Mouse (Mus musculus) neural tube, embryonic 14.5 days (tissue): Measurements from ENCODE around the gene Mier2. TPM values are rescaled to one million over a fixed set of nuclear protein-coding genes. Genes with fewer than 3 reads are reported as not detected.
A peak's percentile ranks its signal among the peaks of the same experiment; 100 is the strongest.

Source experiments
- ATAC-seq: fragments of 200-750 bp; cut with Nextera tagmentation; 2 replicates; pipeline ENCODE4 v1.8.0; 2017; ENCODE audit warnings: low read depth, mild to moderate bottlenecking, moderate TSS enrichment, moderate library complexity
- H3K27ac ChIP-seq: fragments of 300-500 bp; sonication (generic); 2 replicates; pipeline ENCODE4 v1.5.1; 2014; ENCODE audit warnings: low read depth, mild to moderate bottlenecking, control low read depth, low read length, moderate library complexity, mixed read lengths
- H3K27me3 ChIP-seq: fragments of 300-500 bp; sonication (generic); 2 replicates; pipeline ENCODE4 v1.6.1; 2014; ENCODE audit warnings: low read length; ENCODE audit not compliant: control insufficient read depth, insufficient read depth
- H3K36me3 ChIP-seq: fragments of 300-500 bp; sonication (generic); 2 replicates; pipeline ENCODE4 v1.6.1; 2014; ENCODE audit warnings: low read length, mixed read lengths; ENCODE audit not compliant: control insufficient read depth, insufficient read depth
- H3K4me1 ChIP-seq: fragments of 300-500 bp; sonication (generic); 2 replicates; pipeline ENCODE4 v1.6.1; 2014; ENCODE audit warnings: low read length; ENCODE audit not compliant: control insufficient read depth, insufficient read depth
- H3K4me2 ChIP-seq: fragments of 300-500 bp; sonication (generic); 2 replicates; pipeline ENCODE4 v1.6.1; 2014; ENCODE audit warnings: mild to moderate bottlenecking, low read depth, low read length, control low read depth
- H3K4me3 ChIP-seq: fragments of 300-500 bp; sonication (generic); 2 replicates; pipeline ENCODE4 v1.5.1; 2014; ENCODE audit warnings: low read depth, low read length, control low read depth, mixed read lengths
- H3K9ac ChIP-seq: fragments of 300-500 bp; sonication (generic); replicated peaks from 2 replicates; pipeline ENCODE4 v1.6.1; 2014; ENCODE audit warnings: low read depth, mild to moderate bottlenecking, control low read depth, low read length, mixed read lengths
- H3K9me3 ChIP-seq: fragments of 300-500 bp; sonication (generic); 2 replicates; pipeline ENCODE4 v1.6.1; 2016; ENCODE audit warnings: low read length; ENCODE audit not compliant: control insufficient read depth
- WGBS: fragments of 180-500 bp; shearing (Covaris S2); extraction: QIAGEN DNeasy Blood & Tissue Kit; methylation state at CpG from one replicate; pipeline ENCODE4 v1.1.7; 2014; 5-methylcytosine and 5-hydroxymethylcytosine counted together
- polyA plus RNA-seq: library from polyadenylated mRNA; unstranded; fragments of >200 nt; fragmentation: Nextera tagmentation; extraction: Ambion mirVana; gene quantifications from 2 replicates; pipeline ENCODE4 v1.2.1, GENCODE M21; 2014

Gene Mier2
- polyA plus RNA-seq, 1 experiment from 2014 or later: 59.9 TPM

GRCm38 (mm10) chr10:79533126-79533911 lies 21.7 kb downstream of the Mier2 start, which contains the start of gene Plpp2:
TSS of gene Plpp2 (minus strand) at chr10:79533796.
- H3K4me1 ChIP-seq: 0 out of 2 replicates have a peak, but pooled peaks cover 3% of the 10 kb centered on the region
- peak within 1 kb of the TSS; percentile 49 for H3K4me3 ChIP-seq
- peak; percentile 61 for ATAC-seq
- H3K36me3 ChIP-seq: peaks cover 2% of the 10 kb centered on the region; the same call in 1 of the 2 replicates
- no peaks in the 10 kb centered on the region for H3K9me3 ChIP-seq
- H3K27ac ChIP-seq: no peak within 1 kb of the TSS
- no peaks in the 10 kb centered on the region for H3K27me3 ChIP-seq
- WGBS: under 1% methylated on average over 51 of the region's 52 CpGs
- peak within 1 kb of the TSS; percentile 61 for H3K9ac ChIP-seq
- H3K4me2 ChIP-seq: peak within 1 kb of the TSS; percentile 92

- ATAC-seq: peak; percentile 33; the same call in 1 of the 2 replicates
- Histone ChIP-seq H3K27ac (no peak overlapping the region), H3K9ac (peak overlapping the region; percentile 61; the same call in 1 of the 2 replicates)
These were observed 22.3 kb downstream of the Mier2 start for GRCm38 (mm10) chr10:79532678-79533077.

GRCm38 (mm10) chr10:79531593-79531992 lies 23.4 kb downstream of the Mier2 start:
- H3K27ac ChIP-seq: no peak overlapping the region
- H3K4me1 ChIP-seq: 0 out of 2 replicates have a peak, but pooled peaks cover 3% of the 10 kb centered on the region
- H3K4me2 ChIP-seq: no peak overlapping the region
- no peak overlapping the region for H3K4me3 ChIP-seq
- 90% methylated on average over 3 of the region's 3 CpGs for WGBS
- no peak for ATAC-seq
- H3K27me3 ChIP-seq: no peaks in the 10 kb centered on the region
- H3K36me3 ChIP-seq: no peaks in the 10 kb centered on the region
- no peak overlapping the region for H3K9ac ChIP-seq
- no peaks in the 10 kb centered on the region for H3K9me3 ChIP-seq

More at GRCm38 (mm10) chr10:79532678-79533077, 22.3 kb downstream of the Mier2 start:
- H3K4me3 ChIP-seq: peak overlapping the region; percentile 49
- H3K27me3 ChIP-seq: no peaks in the 10 kb centered on the region
- H3K36me3 ChIP-seq: no peaks in the 10 kb centered on the region
- no peaks in the 10 kb centered on the region for H3K9me3 ChIP-seq
- H3K4me2 ChIP-seq: peak overlapping the region; percentile 92
- 40% methylated on average over 3 of the region's 3 CpGs for WGBS
- 0 out of 2 replicates have a peak, but pooled peaks cover 3% of the 10 kb centered on the region for H3K4me1 ChIP-seq

DNA sequence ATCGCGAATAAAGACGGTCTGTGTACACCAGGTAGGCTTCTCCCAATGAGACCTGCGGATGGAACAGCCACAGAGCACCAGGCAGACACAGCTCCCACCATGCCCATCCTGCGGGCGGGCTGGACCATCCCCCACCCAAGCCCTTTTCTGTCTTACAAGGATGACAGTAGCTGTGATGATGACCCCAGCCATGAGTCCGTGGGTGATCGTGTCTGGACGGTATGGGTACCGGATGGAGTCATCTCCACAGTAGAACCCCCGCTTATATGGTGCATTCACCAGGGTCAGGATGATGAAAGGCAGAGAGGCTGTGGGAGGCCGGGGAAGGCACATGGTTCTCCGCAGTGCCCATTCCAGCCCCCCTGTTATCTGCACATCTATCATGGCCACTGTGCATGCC lies 24.3 kb downstream of the Mier2 start:
- no peak overlapping the region for H3K4me3 ChIP-seq

DNA sequence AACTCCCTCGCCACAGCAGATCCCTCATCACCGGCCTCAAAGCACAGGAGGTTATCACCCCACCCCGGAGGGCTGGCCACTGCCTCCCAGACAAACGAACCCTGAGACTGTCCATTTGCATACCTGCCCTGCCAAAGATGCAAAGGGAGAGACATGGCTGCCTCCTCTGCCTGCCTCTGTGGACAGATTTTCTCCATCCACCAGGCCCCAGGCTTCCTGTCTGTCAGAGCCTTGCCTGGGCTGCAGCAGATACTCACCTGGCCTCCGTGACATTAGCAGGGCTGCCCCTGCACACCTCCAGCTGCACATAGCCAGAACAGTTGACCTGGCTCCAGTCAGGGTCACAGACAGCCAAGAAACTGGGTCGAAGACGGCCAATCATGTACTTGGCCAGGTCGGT lies 24.8 kb downstream of the Mier2 start:
- H3K9me3 ChIP-seq: no peaks in the 10 kb centered on the region
- no peak overlapping the region for H3K4me2 ChIP-seq
- no peak overlapping the region for H3K9ac ChIP-seq
- no peak overlapping the region for H3K27ac ChIP-seq
- H3K36me3 ChIP-seq: no peaks in the 10 kb centered on the region
- 73% methylated on average over 8 of the region's 8 CpGs for WGBS
- H3K4me1 ChIP-seq: 0 out of 2 replicates have a peak, but pooled peaks cover 3% of the 10 kb centered on the region
- no peak overlapping the region for H3K4me3 ChIP-seq
- H3K27me3 ChIP-seq: no peaks in the 10 kb centered on the region
- ATAC-seq: no peak

More for the DNA sequence above, 24.3 kb downstream of the Mier2 start:
- Histone ChIP-seq H3K4me2 (no peak overlapping the region), H3K36me3 (no peaks in the 10 kb centered on the region), H3K27ac (no peak overlapping the region), H3K27me3 (no peaks in the 10 kb centered on the region), H3K9ac (no peak overlapping the region), H3K9me3 (no peaks in the 10 kb centered on the region), H3K4me1 (0 out of 2 replicates have a peak, but pooled peaks cover 3% of the 10 kb centered on the region)
- WGBS: 94% methylated on average over 13 of the region's 13 CpGs
- no peak for ATAC-seq

GRCm38 (mm10) chr10:79528081-79528480 lies 26.9 kb downstream of the Mier2 start:
- 86% methylated on average over 3 of the region's 3 CpGs for WGBS
- ATAC-seq: no peak
- no peak overlapping the region for H3K9ac ChIP-seq
- H3K9me3 ChIP-seq: no peaks in the 10 kb centered on the region
- H3K4me1 ChIP-seq: no peaks in the 10 kb centered on the region
- H3K4me3 ChIP-seq: no peak overlapping the region
- H3K36me3 ChIP-seq: no peaks in the 10 kb centered on the region
- no peak overlapping the region for H3K4me2 ChIP-seq
- no peak overlapping the region for H3K27ac ChIP-seq
- H3K27me3 ChIP-seq: no peaks in the 10 kb centered on the region

GRCm38 (mm10) chr10:79527453-79527845 lies 27.6 kb downstream of the Mier2 start:
- Histone ChIP-seq H3K36me3 (no peaks in the 10 kb centered on the region), H3K4me3 (no peak overlapping the region), H3K27ac (no peak overlapping the region), H3K9ac (no peak overlapping the region), H3K27me3 (no peaks in the 10 kb centered on the region), H3K9me3 (no peaks in the 10 kb centered on the region), H3K4me2 (no peak overlapping the region), H3K4me1 (no peaks in the 10 kb centered on the region)
- ATAC-seq: no peak
- 92% methylated on average over 6 of the region's 6 CpGs for WGBS

DNA sequence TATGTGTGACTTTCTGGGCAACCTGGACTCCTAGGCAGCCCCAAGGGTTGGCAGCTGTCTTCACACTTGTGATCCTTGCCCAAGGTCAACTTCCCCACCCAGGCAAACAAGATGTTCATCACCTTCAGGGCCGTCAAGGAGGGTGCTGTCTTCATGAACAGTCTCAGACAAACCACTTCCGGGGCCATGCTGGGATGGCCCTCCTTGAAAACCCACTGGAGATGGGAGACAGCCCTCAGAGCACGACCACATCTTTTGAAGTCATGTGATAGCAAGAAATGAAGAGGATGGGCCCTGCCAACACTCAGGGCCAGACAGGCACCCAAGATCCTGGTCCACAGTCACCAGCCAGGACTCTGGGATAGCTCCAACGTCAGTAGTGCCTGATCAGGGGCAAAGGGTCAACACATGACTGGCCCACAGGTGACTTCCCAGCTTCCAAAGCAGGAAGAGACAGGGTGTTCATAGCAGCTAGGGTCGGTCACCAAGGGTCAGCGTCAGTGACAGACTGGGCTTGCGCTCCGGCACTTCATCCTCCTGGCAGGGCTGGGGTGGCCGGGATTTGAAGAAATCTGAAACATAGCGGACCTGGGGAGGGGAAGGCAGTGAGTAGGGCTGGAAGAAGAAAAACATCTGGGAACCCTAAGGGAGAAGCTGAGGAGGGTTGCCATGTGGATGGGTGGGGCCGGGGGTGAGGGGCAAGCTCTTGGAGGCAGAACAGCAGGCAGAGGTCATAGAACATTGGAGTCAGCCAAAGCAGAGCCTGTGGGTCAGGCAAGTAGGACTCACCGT lies 28.1 kb downstream of the Mier2 start:
- no peak for ATAC-seq
- Histone ChIP-seq H3K9me3 (no peaks in the 10 kb centered on the region), H3K4me3 (no peak overlapping the region), H3K4me2 (no peak overlapping the region), H3K36me3 (no peaks in the 10 kb centered on the region), H3K27ac (no peak overlapping the region), H3K27me3 (no peaks in the 10 kb centered on the region), H3K4me1 (no peaks in the 10 kb centered on the region), H3K9ac (no peak overlapping the region)
- 92% methylated on average over 12 of the region's 12 CpGs for WGBS
